ENCODE assay signal across 15 mouse cellular contexts in the genomic region with DNA sequence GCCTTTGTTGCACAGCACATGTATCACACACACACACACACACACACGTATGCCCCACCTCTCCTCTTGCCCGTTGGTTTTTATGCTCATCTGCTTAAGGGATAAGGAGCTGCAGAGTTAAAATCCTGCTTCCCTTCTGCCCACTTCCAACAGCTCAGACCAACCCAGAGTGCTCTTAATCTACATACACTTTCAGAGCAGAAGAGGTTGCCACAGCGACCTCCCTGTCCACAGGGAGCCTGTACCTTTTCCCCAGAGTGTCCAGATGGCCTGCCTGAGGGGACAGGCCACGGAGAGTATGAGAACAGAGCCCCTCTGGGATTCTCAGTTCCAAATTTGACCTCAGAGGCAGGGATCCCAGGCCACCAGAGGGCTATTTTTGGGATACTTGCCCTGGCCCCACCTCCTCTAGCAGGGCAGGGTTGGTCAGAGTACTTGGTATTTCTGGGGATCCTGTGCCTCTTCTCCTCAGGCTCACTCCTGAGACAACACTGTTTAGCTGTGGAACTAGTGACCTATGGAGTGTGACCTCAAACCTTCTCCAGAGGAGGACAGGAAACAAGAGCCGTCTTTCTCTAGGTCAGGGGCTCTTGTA. TPM values are rescaled to one million over a fixed set of nuclear protein-coding genes. Genes with fewer than 3 reads are reported as not detected.
DNase-seq lines count a peak whose midpoint lies in the region; ATAC-seq lines count a peak whose summit lies in the region.
"Had no signal": no experiment of that assay in that cellular context is flagged by ENCODE, and none has a peak within 500 bp of the region (broad histone marks: within the 10 kb centered on the region; RNA-seq: fewer than 3 reads in every experiment).

No protein-coding gene starts in this region.

- H3K4me2 ChIP-seq in heart, embryonic 12.5 days: peak overlapping the region; percentile 10; the same call in 1 of the 2 replicates
- H3K4me2 ChIP-seq: embryonic facial prominence, embryonic 15.5 days; stomach, embryonic 15.5 days had no signal

- DNase-seq in gastrocnemius, adult 8-10 months (ENCODE audit: low spot score in 2 of 2): peak; percentile 29 to 34
- DNase-seq in gastrocnemius, postnatal 36 days: no peak
- DNase-seq in lung, postnatal 36 days: peak; percentile 14
- no peak for DNase-seq in lung, postnatal 4 days
- DNase-seq in retina, postnatal 1 day: peak; percentile 61
- DNase-seq in left cerebral cortex, postnatal 25 days (ENCODE audit: low spot score in 2 of 2): no peak
- no peak for DNase-seq in layer of hippocampus, adult 8-10 months (ENCODE audit: low spot score in 2 of 2)
- DNase-seq: cerebellum, adult 8-10 months had no signal

- 0 out of 2 replicates have a peak, but pooled peaks cover 4% of the 10 kb centered on the region for H3K9me3 ChIP-seq in heart, embryonic 12.5 days (replicated peaks)
- H3K9me3 ChIP-seq: embryonic facial prominence, embryonic 15.5 days; stomach, embryonic 15.5 days had no signal

- intact Hi-C loops in gastrocnemius, postnatal 36 days (cut with DNase I): loop anchor here (5.0 kb wide), 1 partner anchor 52 kb away; no protein-coding TSS in a partner anchor
- intact Hi-C loops in left cerebral cortex, postnatal 25 days (cut with DNase I): no loop called here

- no peaks in the 10 kb centered on the region for H3K27me3 ChIP-seq in heart, embryonic 12.5 days (replicated peaks)
- H3K27me3 ChIP-seq: embryonic facial prominence, embryonic 15.5 days; stomach, embryonic 15.5 days had no signal

- WGBS in heart, embryonic 12.5 days: 20% methylated on average over 5 of the region's 5 CpGs

- peak; percentile 53; the same call in 1 of the 2 replicates for ATAC-seq in heart, embryonic 12.5 days (ENCODE audit: insufficient number of reproducible peaks, low FRiP score)

- H3K9ac ChIP-seq in heart, embryonic 12.5 days: no peak overlapping the region
- H3K9ac ChIP-seq: embryonic facial prominence, embryonic 15.5 days; stomach, embryonic 15.5 days had no signal

- H3K36me3 ChIP-seq in heart, embryonic 12.5 days: no peaks in the 10 kb centered on the region
- H3K36me3 ChIP-seq: embryonic facial prominence, embryonic 15.5 days; stomach, embryonic 15.5 days had no signal

- peaks cover 39% of the 10 kb centered on the region for H3K4me1 ChIP-seq in heart, embryonic 12.5 days (replicated peaks)
- H3K4me1 ChIP-seq: embryonic facial prominence, embryonic 15.5 days; stomach, embryonic 15.5 days had no signal

- no peak overlapping the region for H3K4me3 ChIP-seq in heart, embryonic 12.5 days
- H3K4me3 ChIP-seq: embryonic facial prominence, embryonic 15.5 days; stomach, embryonic 15.5 days had no signal

- H3K27ac ChIP-seq in heart, embryonic 12.5 days (ENCODE audit: poor library complexity, severe bottlenecking): peak overlapping the region; percentile 15; the same call in 1 of the 2 replicates
- H3K27ac ChIP-seq: embryonic facial prominence, embryonic 15.5 days; stomach, embryonic 15.5 days had no signal

RNA-seq across cellular contexts. Expression of a gene that starts 39.2 kb away (rescaled TPM):
- not detected for total RNA-seq in gastrocnemius, adult 8-10 months (2022)
- total RNA-seq in gastrocnemius, postnatal 36 days (2021): not detected
- not detected in 2 replicates for polyA plus RNA-seq in heart, embryonic 12.5 days (2016; fragmentation: Nextera tagmentation; extraction: Ambion mirVana)
- total RNA-seq in left cerebral cortex, postnatal 25 days (2021): not detected
- total RNA-seq in layer of hippocampus, adult 8-10 months (2022): under 1 TPM in 1 of 4 experiments, not detected in 3; 0.27 TPM
- total RNA-seq: adrenal gland, postnatal 4 days; left cerebral cortex, postnatal 14 days; megakaryocyte progenitor cell, adult 5-6 weeks had no signal
- polyA plus RNA-seq: embryonic facial prominence, embryonic 15.5 days; urinary bladder, adult 2 months had no signal

RNA-seq across cellular contexts. Expression of a gene that starts 47.6 kb away (rescaled TPM):
- not detected for total RNA-seq in gastrocnemius, adult 8-10 months (2022)
- total RNA-seq in gastrocnemius, postnatal 36 days (2021): not detected
- 2.1 and 2.9 TPM in 2 replicates for polyA plus RNA-seq in heart, embryonic 12.5 days (2016; fragmentation: Nextera tagmentation; extraction: Ambion mirVana)
- not detected for total RNA-seq in left cerebral cortex, postnatal 25 days (2021)
- total RNA-seq in layer of hippocampus, adult 8-10 months (2022): not detected
- total RNA-seq: left cerebral cortex, postnatal 14 days had no signal
- polyA plus RNA-seq: embryonic facial prominence, embryonic 15.5 days; urinary bladder, adult 2 months had no signal

Comparison
In these comparisons a context has a peak if more than half of its experiments do, and no peak if none do; other contexts are left out.
1. DNase-seq: peak in gastrocnemius, adult 8-10 months (2 of 2), lung, postnatal 36 days (single experiment) and retina, postnatal 1 day (single experiment); none in gastrocnemius, postnatal 36 days (0 of 2), lung, postnatal 4 days (0 of 2), left cerebral cortex, postnatal 25 days (0 of 2) and layer of hippocampus, adult 8-10 months (0 of 2).